Mouse (Mus musculus) neural tube, embryonic 12.5 days (tissue): ENCODE data around the gene Gucy2e. TPM values are rescaled to one million over a fixed set of nuclear protein-coding genes. Genes with fewer than 3 reads are reported as not detected.

ENCODE experiments used
- ATAC-seq: fragments of 200-750 bp; cut with Nextera tagmentation; 2 replicates; pipeline ENCODE4 v1.8.0; 2017; ENCODE audit warnings: low read depth, mild to moderate bottlenecking, moderate TSS enrichment, moderate library complexity; ENCODE audit not compliant: low FRiP score
- H3K27ac ChIP-seq: fragments of 300-500 bp; sonication (generic); 2 replicates; pipeline ENCODE4 v1.5.1; 2016
- H3K27me3 ChIP-seq: fragments of 300-500 bp; sonication (generic); replicated peaks from 2 replicates; pipeline ENCODE4 v1.6.1; 2016; ENCODE audit warnings: mild to moderate bottlenecking
- H3K36me3 ChIP-seq: fragments of 300-500 bp; sonication (generic); 2 replicates; pipeline ENCODE4 v1.6.1; 2016; ENCODE audit warnings: mild to moderate bottlenecking
- H3K4me1 ChIP-seq: fragments of 300-500 bp; sonication (generic); 2 replicates; pipeline ENCODE4 v1.6.1; 2016
- H3K4me2 ChIP-seq: fragments of 300-500 bp; sonication (generic); replicated peaks from 2 replicates; pipeline ENCODE4 v1.6.1; 2016; ENCODE audit warnings: mild to moderate bottlenecking
- H3K4me3 ChIP-seq: fragments of 300-500 bp; sonication (generic); 2 replicates; pipeline ENCODE4 v1.5.1; 2016
- H3K9ac ChIP-seq: fragments of 300-500 bp; sonication (generic); 2 replicates; pipeline ENCODE4 v1.6.1; 2016; ENCODE audit warnings: mild to moderate bottlenecking
- H3K9me3 ChIP-seq: fragments of 300-500 bp; sonication (generic); 2 replicates; pipeline ENCODE4 v1.6.1; 2016; ENCODE audit warnings: mild to moderate bottlenecking
- WGBS: fragments of 180-500 bp; shearing (Covaris S2); methylation state at CpG from one replicate; pipeline ENCODE4 v1.1.7; 2016; 5-methylcytosine and 5-hydroxymethylcytosine counted together
- polyA plus RNA-seq: library from polyadenylated mRNA; unstranded; fragments of >200 nt; fragmentation: Nextera tagmentation; extraction: Ambion mirVana; gene quantifications from 2 replicates; pipeline ENCODE4 v1.2.1, GENCODE M21; 2016

The Gucy2e gene
- polyA plus RNA-seq, result 0.10 and 0.17 TPM in 2 replicates

GRCm38 (mm10) chr11:69236926-69237260 lies at the start of gene Gucy2e:
Gucy2e (minus strand) TSS chr11:69237036.
- WGBS, result 24% methylated on average over 13 of the region's 13 CpGs
- Histone ChIP-seq H3K36me3 (no peaks in the 10 kb centered on the region), H3K27ac (no peak within 1 kb of the TSS), H3K9me3 (no peaks in the 10 kb centered on the region), H3K4me2 (peak within 1 kb of the TSS; percentile 68), H3K9ac (peak within 1 kb of the TSS; percentile 49), H3K4me1 (peaks cover 13% of the 10 kb centered on the region), H3K27me3 (peaks cover 27% of the 10 kb centered on the region), H3K4me3 (peak within 1 kb of the TSS; percentile 36)
- no peak for ATAC-seq

GRCm38 (mm10) chr11:69277267-69277666 lies 40.4 kb upstream of the Gucy2e start:
- H3K27me3 ChIP-seq, result 0 out of 2 replicates have a peak, but pooled peaks cover 3% of the 10 kb centered on the region
- H3K4me2 ChIP-seq, result no peak overlapping the region
- no peak for ATAC-seq
- WGBS, result 69% methylated on average over 5 of the region's 5 CpGs
- H3K9ac ChIP-seq, result no peak overlapping the region
- no peak overlapping the region for H3K27ac ChIP-seq
- H3K36me3 ChIP-seq, result no peaks in the 10 kb centered on the region
- H3K4me3 ChIP-seq, result no peak overlapping the region
- H3K9me3 ChIP-seq, result no peaks in the 10 kb centered on the region
- H3K4me1 ChIP-seq, result no peaks in the 10 kb centered on the region

GRCm38 (mm10) chr11:69276081-69276480 lies 39.2 kb upstream of the Gucy2e start:
- ATAC-seq, result no peak
- 66% methylated on average over 2 of the region's 2 CpGs for WGBS
- H3K9ac ChIP-seq, result no peak overlapping the region
- H3K4me3 ChIP-seq, result no peak overlapping the region
- H3K4me1 ChIP-seq, result peaks cover 3% of the 10 kb centered on the region; the same call in 1 of the 2 replicates
- H3K9me3 ChIP-seq, result no peaks in the 10 kb centered on the region
- H3K27ac ChIP-seq, result no peak overlapping the region
- 0 out of 2 replicates have a peak, but pooled peaks cover 3% of the 10 kb centered on the region for H3K27me3 ChIP-seq
- no peaks in the 10 kb centered on the region for H3K36me3 ChIP-seq
- no peak overlapping the region for H3K4me2 ChIP-seq

GRCm38 (mm10) chr11:69275650-69276049 lies 38.8 kb upstream of the Gucy2e start:
- no peak overlapping the region for H3K4me3 ChIP-seq
- H3K36me3 ChIP-seq, result no peaks in the 10 kb centered on the region
- no peak overlapping the region for H3K4me2 ChIP-seq
- H3K9me3 ChIP-seq, result no peaks in the 10 kb centered on the region
- no peak overlapping the region for H3K9ac ChIP-seq
- H3K27ac ChIP-seq, result no peak overlapping the region
- 0 out of 2 replicates have a peak, but pooled peaks cover 3% of the 10 kb centered on the region for H3K27me3 ChIP-seq
- WGBS, result 85% methylated on average over 6 of the region's 6 CpGs
- ATAC-seq, result no peak
- H3K4me1 ChIP-seq, result peaks cover 3% of the 10 kb centered on the region; the same call in 1 of the 2 replicates

GRCm38 (mm10) chr11:69272122-69272740 lies 35.4 kb upstream of the Gucy2e start:
- Histone ChIP-seq H3K4me3 (no peak overlapping the region), H3K4me2 (no peak overlapping the region), H3K9me3 (no peaks in the 10 kb centered on the region), H3K4me1 (peaks cover 7% of the 10 kb centered on the region), H3K36me3 (no peaks in the 10 kb centered on the region), H3K9ac (no peak overlapping the region), H3K27ac (no peak overlapping the region), H3K27me3 (0 out of 2 replicates have a peak, but pooled peaks cover 3% of the 10 kb centered on the region)
- no peak for ATAC-seq
- WGBS, result 47% methylated on average over 16 of the region's 16 CpGs

- Histone ChIP-seq H3K4me2 (no peak overlapping the region), H3K27me3 (no peaks in the 10 kb centered on the region), H3K9ac (no peak overlapping the region), H3K9me3 (no peaks in the 10 kb centered on the region), H3K4me1 (peaks cover 11% of the 10 kb centered on the region), H3K36me3 (no peaks in the 10 kb centered on the region), H3K27ac (no peak overlapping the region), H3K4me3 (no peak overlapping the region)
- ATAC-seq, result no peak
- WGBS, result 24% methylated on average over 13 of the region's 13 CpGs
These were observed 32.7 kb upstream of the Gucy2e start for GRCm38 (mm10) chr11:69269575-69269974.

GRCm38 (mm10) chr11:69268100-69268499 lies 31.3 kb upstream of the Gucy2e start:
- no peak for ATAC-seq
- no peak overlapping the region for H3K9ac ChIP-seq
- no peaks in the 10 kb centered on the region for H3K9me3 ChIP-seq
- H3K27ac ChIP-seq, result no peak overlapping the region
- H3K36me3 ChIP-seq, result no peaks in the 10 kb centered on the region
- no peak overlapping the region for H3K4me3 ChIP-seq
- peaks cover 11% of the 10 kb centered on the region for H3K4me1 ChIP-seq
- H3K27me3 ChIP-seq, result no peaks in the 10 kb centered on the region
- H3K4me2 ChIP-seq, result no peak overlapping the region
- WGBS, result 86% methylated on average over 13 of the region's 13 CpGs

GRCm38 (mm10) chr11:69267341-69267740 lies 30.5 kb upstream of the Gucy2e start:
- H3K27me3 ChIP-seq, result no peaks in the 10 kb centered on the region
- ATAC-seq, result no peak
- 0 out of 2 replicates have a peak overlapping the region, but pooled peaks have one; percentile 1 for H3K4me2 ChIP-seq
- WGBS, result 29% methylated on average over 7 of the region's 7 CpGs
- no peak overlapping the region for H3K9ac ChIP-seq
- peaks cover 11% of the 10 kb centered on the region for H3K4me1 ChIP-seq
- H3K9me3 ChIP-seq, result no peaks in the 10 kb centered on the region
- no peaks in the 10 kb centered on the region for H3K36me3 ChIP-seq
- no peak overlapping the region for H3K4me3 ChIP-seq
- no peak overlapping the region for H3K27ac ChIP-seq

GRCm38 (mm10) chr11:69266253-69266652 lies 29.4 kb upstream of the Gucy2e start:
- Histone ChIP-seq H3K9ac (no peak overlapping the region), H3K9me3 (no peaks in the 10 kb centered on the region), H3K36me3 (no peaks in the 10 kb centered on the region), H3K4me2 (peak overlapping the region; percentile 45), H3K27ac (no peak overlapping the region), H3K27me3 (no peaks in the 10 kb centered on the region), H3K4me3 (no peak overlapping the region), H3K4me1 (peaks cover 8% of the 10 kb centered on the region)
- peak; percentile 41; the same call in 1 of the 2 replicates for ATAC-seq
- 26% methylated on average over 10 of the region's 10 CpGs for WGBS

- no peaks in the 10 kb centered on the region for H3K9me3 ChIP-seq
- no peak overlapping the region for H3K27ac ChIP-seq
- no peak overlapping the region for H3K9ac ChIP-seq
- ATAC-seq, result no peak
- no peaks in the 10 kb centered on the region for H3K27me3 ChIP-seq
- no peak overlapping the region for H3K4me3 ChIP-seq
- peaks cover 7% of the 10 kb centered on the region for H3K4me1 ChIP-seq
- H3K4me2 ChIP-seq, result no peak overlapping the region
- WGBS, result 73% methylated on average over 9 of the region's 9 CpGs
- H3K36me3 ChIP-seq, result no peaks in the 10 kb centered on the region
These were observed 28.6 kb upstream of the Gucy2e start for GRCm38 (mm10) chr11:69265410-69265809.

GRCm38 (mm10) chr11:69264276-69264675 lies 27.4 kb upstream of the Gucy2e start:
- peaks cover 3% of the 10 kb centered on the region; the same call in 1 of the 2 replicates for H3K4me1 ChIP-seq
- no peaks in the 10 kb centered on the region for H3K27me3 ChIP-seq
- H3K4me2 ChIP-seq, result no peak overlapping the region
- no peak overlapping the region for H3K27ac ChIP-seq
- H3K9me3 ChIP-seq, result no peaks in the 10 kb centered on the region
- no peak overlapping the region for H3K9ac ChIP-seq
- no peak overlapping the region for H3K4me3 ChIP-seq
- no peak for ATAC-seq
- no peaks in the 10 kb centered on the region for H3K36me3 ChIP-seq
- WGBS, result 63% methylated on average over 2 of the region's 2 CpGs

GRCm38 (mm10) chr11:69260111-69260510 lies 23.3 kb upstream of the Gucy2e start:
- no peak overlapping the region for H3K4me3 ChIP-seq
- no peak overlapping the region for H3K27ac ChIP-seq
- no peaks in the 10 kb centered on the region for H3K36me3 ChIP-seq
- no peak overlapping the region for H3K4me2 ChIP-seq
- ATAC-seq, result no peak
- WGBS, result 96% methylated on average over 1 of the region's 1 CpGs
- H3K9ac ChIP-seq, result no peak overlapping the region
- H3K27me3 ChIP-seq, result no peaks in the 10 kb centered on the region
- H3K4me1 ChIP-seq, result 0 out of 2 replicates have a peak, but pooled peaks cover 3% of the 10 kb centered on the region
- no peaks in the 10 kb centered on the region for H3K9me3 ChIP-seq

GRCm38 (mm10) chr11:69258287-69258686 lies 21.5 kb upstream of the Gucy2e start:
- no peak overlapping the region for H3K4me3 ChIP-seq
- no peak overlapping the region for H3K9ac ChIP-seq
- no peaks in the 10 kb centered on the region for H3K36me3 ChIP-seq
- no peaks in the 10 kb centered on the region for H3K27me3 ChIP-seq
- ATAC-seq, result no peak
- 57% methylated on average over 5 of the region's 5 CpGs for WGBS
- no peak overlapping the region for H3K27ac ChIP-seq
- H3K4me1 ChIP-seq, result peaks cover 6% of the 10 kb centered on the region; the same call in 1 of the 2 replicates
- H3K4me2 ChIP-seq, result no peak overlapping the region
- H3K9me3 ChIP-seq, result no peaks in the 10 kb centered on the region
